Mouse (Mus musculus) heart, embryonic 13.5 days (tissue): ENCODE results near the gene Actn4. TPM values are rescaled to one million over a fixed set of nuclear protein-coding genes. Genes with fewer than 3 reads are reported as not detected.
A peak's percentile ranks its signal among the peaks of the same experiment; 100 is the strongest.

Experiments used
- ATAC-seq: fragments of 200-750 bp; cut with Nextera tagmentation; 2 replicates; pipeline ENCODE4 v1.8.0; 2017; ENCODE audit warnings: moderate TSS enrichment; ENCODE audit not compliant: insufficient number of reproducible peaks, low FRiP score, low TSS enrichment; ENCODE audit errors: extremely low read depth
- H3K27ac ChIP-seq: fragments of 300-500 bp; sonication (generic); replicated peaks from 2 replicates; pipeline ENCODE4 v1.5.1; 2015; ENCODE audit warnings: moderate library complexity, mild to moderate bottlenecking, inconsistent platforms
- H3K27me3 ChIP-seq: fragments of 300-500 bp; sonication (generic); replicated peaks from 2 replicates; pipeline ENCODE4 v1.6.1; 2015; ENCODE audit warnings: mild to moderate bottlenecking, inconsistent platforms
- H3K36me3 ChIP-seq: fragments of 300-500 bp; sonication (generic); 2 replicates; pipeline ENCODE4 v1.6.1; 2015; ENCODE audit warnings: mild to moderate bottlenecking, inconsistent platforms
- H3K4me1 ChIP-seq: fragments of 300-500 bp; sonication (generic); 2 replicates; pipeline ENCODE4 v1.6.1; 2015; ENCODE audit warnings: inconsistent platforms
- H3K4me2 ChIP-seq: fragments of 300-500 bp; sonication (generic); 2 replicates; pipeline ENCODE4 v1.6.1; 2015; ENCODE audit warnings: inconsistent platforms, mild to moderate bottlenecking, moderate library complexity
- H3K4me3 ChIP-seq: fragments of 300-500 bp; sonication (generic); 2 replicates; pipeline ENCODE4 v1.5.1; 2015; ENCODE audit warnings: moderate library complexity, mild to moderate bottlenecking, inconsistent platforms
- H3K9ac ChIP-seq: fragments of 300-500 bp; sonication (generic); 2 replicates; pipeline ENCODE4 v1.6.1; 2015; ENCODE audit warnings: inconsistent platforms, mild to moderate bottlenecking, moderate library complexity
- H3K9me3 ChIP-seq: fragments of 300-500 bp; sonication (generic); 2 replicates; pipeline ENCODE4 v1.6.1; 2016; ENCODE audit warnings: inconsistent platforms
- WGBS: fragments of 180-500 bp; shearing (Covaris S2); methylation state at CpG from one replicate; pipeline ENCODE4 v1.1.7; 2015; ENCODE audit warnings: mixed read lengths; 5-methylcytosine and 5-hydroxymethylcytosine counted together
- polyA plus RNA-seq: library from polyadenylated mRNA; unstranded; fragments of >200 nt; fragmentation: Nextera tagmentation; extraction: Ambion mirVana; gene quantifications from 2 replicates; pipeline ENCODE4 v1.2.1, GENCODE M21; 2015

Gene Actn4
- polyA plus RNA-seq, 1 experiment from 2014 or later = 259 TPM

- Histone ChIP-seq H3K36me3 (peaks cover 9% of the 10 kb centered on the region), H3K4me2 (no peak overlapping the region), H3K27ac (no peak overlapping the region), H3K9me3 (no peaks in the 10 kb centered on the region), H3K4me1 (peaks cover 24% of the 10 kb centered on the region), H3K4me3 (no peak overlapping the region), H3K9ac (no peak overlapping the region), H3K27me3 (no peaks in the 10 kb centered on the region)
- WGBS = 100% methylated on average over 1 of the region's 1 CpGs
- ATAC-seq = no peak
Observed at GRCm38 (mm10) chr7:28984452-28984851, 22.3 kb upstream of the Actn4 start.

- Histone ChIP-seq H3K9ac (no peak overlapping the region), H3K4me1 (peaks cover 24% of the 10 kb centered on the region), H3K27ac (no peak overlapping the region), H3K9me3 (no peaks in the 10 kb centered on the region), H3K27me3 (no peaks in the 10 kb centered on the region), H3K4me3 (no peak overlapping the region), H3K36me3 (peaks cover 15% of the 10 kb centered on the region), H3K4me2 (no peak overlapping the region)
- no peak for ATAC-seq
- WGBS = 53% methylated on average over 4 of the region's 4 CpGs
Observed at GRCm38 (mm10) chr7:28983849-28984248, 21.7 kb upstream of the Actn4 start.

- H3K9ac ChIP-seq = peak overlapping the region; percentile 85
- H3K4me3 ChIP-seq = peak overlapping the region; percentile 83
- peaks cover 24% of the 10 kb centered on the region for H3K4me1 ChIP-seq
- ATAC-seq = no peak
- H3K4me2 ChIP-seq = peak overlapping the region; percentile 90
- H3K27me3 ChIP-seq = no peaks in the 10 kb centered on the region
- peak overlapping the region; percentile 91 for H3K27ac ChIP-seq
- H3K9me3 ChIP-seq = no peaks in the 10 kb centered on the region
- peaks cover 22% of the 10 kb centered on the region for H3K36me3 ChIP-seq
- 58% methylated on average over 11 of the region's 11 CpGs for WGBS
Observed at GRCm38 (mm10) chr7:28983141-28983564, 21.0 kb upstream of the Actn4 start.

- Histone ChIP-seq H3K9me3 (no peaks in the 10 kb centered on the region), H3K27ac (peak overlapping the region; percentile 91), H3K36me3 (peaks cover 29% of the 10 kb centered on the region), H3K9ac (peak overlapping the region; percentile 85), H3K4me2 (peak overlapping the region; percentile 90), H3K27me3 (no peaks in the 10 kb centered on the region), H3K4me3 (peak overlapping the region; percentile 83), H3K4me1 (peaks cover 24% of the 10 kb centered on the region)
- peak; percentile 35; the same call in 1 of the 2 replicates for ATAC-seq
- WGBS = 11% methylated on average over 19 of the region's 19 CpGs
Observed at GRCm38 (mm10) chr7:28982274-28983013, 20.3 kb upstream of the Actn4 start.

GRCm38 (mm10) chr7:28981651-28982273, 19.6 kb upstream of the Actn4 start, which contains the start of the genes Eif3k and Map4k1:
Gene Eif3k, minus strand, starts transcription at chr7:28981864.
Gene Map4k1, plus strand, starts transcription at chr7:28982050.
- Histone ChIP-seq H3K27ac (peak within 1 kb of the TSS; percentile 91), H3K36me3 (peaks cover 36% of the 10 kb centered on the region), H3K4me2 (peak within 1 kb of the TSS; percentile 98), H3K4me3 (peak within 1 kb of the TSS; percentile 83), H3K9ac (peak within 1 kb of the TSS; percentile 93), H3K27me3 (no peaks in the 10 kb centered on the region), H3K4me1 (peaks cover 24% of the 10 kb centered on the region), H3K9me3 (no peaks in the 10 kb centered on the region)
- WGBS = under 1% methylated on average over 36 of the region's 36 CpGs
- ATAC-seq = peak; percentile 85

- Histone ChIP-seq H3K36me3 (peaks cover 73% of the 10 kb centered on the region), H3K27ac (no peak overlapping the region), H3K4me2 (no peak overlapping the region), H3K9me3 (no peaks in the 10 kb centered on the region), H3K9ac (no peak overlapping the region), H3K4me3 (no peak overlapping the region), H3K27me3 (no peaks in the 10 kb centered on the region), H3K4me1 (peaks cover 17% of the 10 kb centered on the region)
- WGBS = 81% methylated on average over 9 of the region's 9 CpGs
- ATAC-seq = no peak
Observed at GRCm38 (mm10) chr7:28977556-28977955, 15.4 kb upstream of the Actn4 start.

GRCm38 (mm10) chr7:28973025-28973424, 10.9 kb upstream of the Actn4 start:
- 84% methylated on average over 8 of the region's 8 CpGs for WGBS
- H3K9ac ChIP-seq = no peak overlapping the region

GRCm38 (mm10) chr7:28972542-28972985, 10.4 kb upstream of the Actn4 start:
- WGBS = 58% methylated on average over 8 of the region's 8 CpGs
- peaks cover 24% of the 10 kb centered on the region for H3K4me1 ChIP-seq
- 0 out of 2 replicates have a peak overlapping the region, but pooled peaks have one; percentile 5 for H3K4me2 ChIP-seq
- H3K4me3 ChIP-seq = no peak overlapping the region
- no peaks in the 10 kb centered on the region for H3K9me3 ChIP-seq
- no peak for ATAC-seq
- H3K27me3 ChIP-seq = no peaks in the 10 kb centered on the region
- H3K27ac ChIP-seq = peak overlapping the region; percentile 84
- peak overlapping the region; percentile 51 for H3K9ac ChIP-seq
- H3K36me3 ChIP-seq = peaks cover 70% of the 10 kb centered on the region

More at GRCm38 (mm10) chr7:28973025-28973424, 10.9 kb upstream of the Actn4 start:
- Histone ChIP-seq H3K27ac (0 out of 2 replicates have a peak overlapping the region, but pooled peaks have one; percentile 84), H3K4me1 (peaks cover 24% of the 10 kb centered on the region), H3K27me3 (no peaks in the 10 kb centered on the region), H3K4me2 (no peak overlapping the region), H3K4me3 (no peak overlapping the region), H3K9me3 (no peaks in the 10 kb centered on the region), H3K36me3 (peaks cover 75% of the 10 kb centered on the region)
- no peak for ATAC-seq

GRCm38 (mm10) chr7:28971770-28972269, 9.7 kb upstream of the Actn4 start:
- Histone ChIP-seq H3K36me3 (peaks cover 63% of the 10 kb centered on the region), H3K9me3 (no peaks in the 10 kb centered on the region), H3K27me3 (no peaks in the 10 kb centered on the region), H3K9ac (0 out of 2 replicates have a peak overlapping the region, but pooled peaks have one; percentile 2), H3K4me1 (peaks cover 28% of the 10 kb centered on the region), H3K27ac (peak overlapping the region; percentile 84), H3K4me2 (peak overlapping the region; percentile 5; the same call in 1 of the 2 replicates), H3K4me3 (no peak overlapping the region)
- ATAC-seq = peak; percentile 40
- 38% methylated on average over 6 of the region's 6 CpGs for WGBS

GRCm38 (mm10) chr7:28971029-28971428, 8.9 kb upstream of the Actn4 start:
- Histone ChIP-seq H3K36me3 (peaks cover 55% of the 10 kb centered on the region), H3K9me3 (no peaks in the 10 kb centered on the region), H3K4me3 (no peak overlapping the region), H3K27ac (peak overlapping the region; percentile 84), H3K9ac (peak overlapping the region; percentile 2; the same call in 1 of the 2 replicates), H3K27me3 (no peaks in the 10 kb centered on the region), H3K4me1 (peaks cover 29% of the 10 kb centered on the region), H3K4me2 (no peak overlapping the region)
- WGBS = 84% methylated on average over 7 of the region's 7 CpGs
- no peak for ATAC-seq

DNA sequence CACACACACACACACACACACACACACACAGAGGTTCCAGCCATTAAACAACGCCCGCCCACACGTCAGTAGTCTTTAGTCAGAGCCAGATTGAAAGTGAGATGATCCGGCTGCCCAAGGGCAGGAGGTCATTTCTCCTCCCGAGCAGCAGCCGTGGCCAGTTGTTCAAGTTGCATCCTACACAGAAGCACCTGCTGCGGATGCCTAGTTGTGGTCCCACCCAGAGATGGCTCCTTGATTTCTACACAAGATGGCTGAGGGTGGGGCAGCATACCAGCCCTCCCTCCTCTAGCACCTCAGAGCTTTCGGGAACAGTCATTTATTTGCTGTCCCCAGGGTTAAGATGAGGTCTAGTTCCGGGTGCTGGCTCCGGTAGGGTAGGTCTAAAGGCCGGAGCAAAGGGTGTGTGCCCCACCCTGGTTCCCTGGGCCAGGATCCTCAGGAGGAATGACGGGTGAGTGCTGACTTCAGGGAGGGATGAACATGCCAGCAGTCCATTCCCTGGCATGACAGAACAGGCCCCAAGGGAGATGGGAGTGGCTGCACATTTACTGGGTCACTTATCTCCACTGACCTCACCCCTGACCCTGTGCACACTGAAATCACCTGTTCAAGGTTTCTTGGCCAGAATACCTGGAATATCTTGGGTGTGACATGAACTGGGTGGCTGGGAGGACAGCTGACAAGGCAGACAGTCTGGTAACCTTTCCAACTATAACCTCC, 7.7 kb upstream of the Actn4 start:
- Histone ChIP-seq H3K4me2 (no peak overlapping the region), H3K4me3 (no peak overlapping the region), H3K27ac (no peak overlapping the region), H3K9ac (0 out of 2 replicates have a peak overlapping the region, but pooled peaks have one; percentile 15), H3K9me3 (no peaks in the 10 kb centered on the region), H3K36me3 (peaks cover 44% of the 10 kb centered on the region), H3K4me1 (peaks cover 29% of the 10 kb centered on the region), H3K27me3 (no peaks in the 10 kb centered on the region)
- ATAC-seq = no peak
- 64% methylated on average over 12 of the region's 12 CpGs for WGBS
